Mouse (Mus musculus): Measurements from ENCODE around the gene Il6st. TPM values are rescaled to one million over a fixed set of nuclear protein-coding genes. Genes with fewer than 3 reads are reported as not detected.
A peak's percentile ranks its signal among the peaks of the same experiment; 100 is the strongest.

The Il6st gene
- total and polyA plus RNA-seq, 2 experiments from 2014 or later = 20.5 to 36.1 TPM

GRCm38 (mm10) chr13:112514546-112514945, 50.7 kb downstream of the Il6st start:
- Histone ChIP-seq H3K9me3 (ENCODE audit: low read length) (no peaks in the 10 kb centered on the region), H3K36me3 (ENCODE audit: insufficient read depth, low read length) (no peaks in the 10 kb centered on the region), H3K4me3 (ENCODE audit: low read depth, low read length) (no peak overlapping the region), H3K9ac (replicated peaks; ENCODE audit: low read length, poor library complexity, severe bottlenecking) (no peak overlapping the region), H3K4me1 (ENCODE audit: insufficient read depth, low read length) (no peaks in the 10 kb centered on the region), H3K27ac (ENCODE audit: low read depth, low read length) (no peak overlapping the region), H3K27me3 (ENCODE audit: insufficient read depth, low read length) (no peaks in the 10 kb centered on the region), H3K4me2 (ENCODE audit: low read depth, low read length, poor library complexity, severe bottlenecking) (no peak overlapping the region)
- no peak for ATAC-seq (ENCODE audit: low FRiP score)
- DNase-seq (ENCODE audit: low spot score) = no peak
- TF ChIP-seq CTCF (IDR thresholded peaks at IDR 0.05) = no peak
- 80% methylated on average over 1 of the region's 1 CpGs for WGBS

DNA sequence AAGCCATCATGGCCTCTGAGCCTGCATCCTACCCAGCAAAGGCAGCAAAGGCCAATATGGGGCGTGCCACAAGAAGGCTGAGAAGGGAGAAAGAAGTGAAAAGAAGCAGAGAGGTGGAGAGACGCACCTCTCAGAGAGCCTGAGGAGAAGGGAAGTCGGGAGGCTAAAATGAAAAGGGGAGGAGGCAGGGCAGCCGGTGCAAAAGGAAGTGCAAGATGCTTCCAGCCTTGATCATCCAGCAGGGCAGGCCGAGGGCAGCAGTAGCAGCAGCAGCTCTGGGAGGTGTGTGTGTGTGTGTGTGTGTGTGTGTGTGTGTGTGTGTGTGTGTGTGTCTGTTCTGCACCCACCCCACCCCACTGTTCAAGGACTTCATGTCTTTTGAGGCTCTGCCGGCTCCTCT, 58.4 kb downstream of the Il6st start:
- H3K4me3 ChIP-seq (ENCODE audit: low read depth, low read length) = no peak overlapping the region
- no peak for DNase-seq (ENCODE audit: low spot score)
- no peaks in the 10 kb centered on the region for H3K4me1 ChIP-seq (ENCODE audit: insufficient read depth, low read length)
- no peak overlapping the region for H3K9ac ChIP-seq (replicated peaks; ENCODE audit: low read length, poor library complexity, severe bottlenecking)
- no peaks in the 10 kb centered on the region for H3K27me3 ChIP-seq (ENCODE audit: insufficient read depth, low read length)
- no peak overlapping the region for H3K27ac ChIP-seq (ENCODE audit: low read depth, low read length)
- no peaks in the 10 kb centered on the region for H3K36me3 ChIP-seq (ENCODE audit: insufficient read depth, low read length)
- ATAC-seq (ENCODE audit: low FRiP score) = no peak
- 58% methylated on average over 6 of the region's 6 CpGs for WGBS
- H3K4me2 ChIP-seq (ENCODE audit: low read depth, low read length, poor library complexity, severe bottlenecking) = no peak overlapping the region
- TF ChIP-seq CTCF (IDR thresholded peaks at IDR 0.05) = no peak
- H3K9me3 ChIP-seq (ENCODE audit: low read length) = no peaks in the 10 kb centered on the region

DNA sequence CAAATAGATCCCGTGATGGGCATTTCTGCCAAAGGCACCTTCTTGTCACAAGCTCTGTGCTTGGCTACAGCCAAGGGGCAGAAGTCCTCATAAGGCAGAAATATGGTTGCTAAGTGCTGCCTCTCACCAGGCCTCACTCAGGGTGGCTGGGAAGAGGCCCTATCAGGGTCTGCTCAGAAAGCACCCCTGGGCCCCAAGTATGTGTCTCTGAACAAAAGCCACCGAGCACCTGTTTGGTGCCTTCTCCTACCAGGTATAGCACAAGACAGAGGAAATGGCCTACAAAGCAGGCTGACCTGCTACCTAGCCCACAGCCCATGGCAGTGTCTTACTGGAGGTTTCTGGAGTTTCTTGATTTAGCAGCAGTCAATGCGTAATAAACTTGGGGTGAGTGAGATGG, 59.0 kb downstream of the Il6st start:
- no peak for TF ChIP-seq CTCF (IDR thresholded peaks at IDR 0.05)
- Histone ChIP-seq H3K4me2 (ENCODE audit: low read depth, low read length, poor library complexity, severe bottlenecking) (no peak overlapping the region), H3K4me3 (ENCODE audit: low read depth, low read length) (no peak overlapping the region), H3K36me3 (ENCODE audit: insufficient read depth, low read length) (no peaks in the 10 kb centered on the region), H3K9ac (replicated peaks; ENCODE audit: low read length, poor library complexity, severe bottlenecking) (no peak overlapping the region), H3K27me3 (ENCODE audit: insufficient read depth, low read length) (no peaks in the 10 kb centered on the region), H3K4me1 (ENCODE audit: insufficient read depth, low read length) (no peaks in the 10 kb centered on the region), H3K9me3 (ENCODE audit: low read length) (no peaks in the 10 kb centered on the region), H3K27ac (ENCODE audit: low read depth, low read length) (no peak overlapping the region)
- ATAC-seq (ENCODE audit: low FRiP score) (no peak), DNase-seq (ENCODE audit: low spot score) (no peak)
- WGBS = 81% methylated on average over 3 of the region's 3 CpGs

- H3K27ac ChIP-seq (ENCODE audit: low read depth, low read length) = no peak overlapping the region
- no peak for ATAC-seq (ENCODE audit: low FRiP score)
- H3K9me3 ChIP-seq (ENCODE audit: low read length) = no peaks in the 10 kb centered on the region
- no peak for TF ChIP-seq CTCF (IDR thresholded peaks at IDR 0.05)
- 94% methylated on average over 10 of the region's 10 CpGs for WGBS
- no peak overlapping the region for H3K9ac ChIP-seq (replicated peaks; ENCODE audit: low read length, poor library complexity, severe bottlenecking)
- H3K36me3 ChIP-seq (ENCODE audit: insufficient read depth, low read length) = no peaks in the 10 kb centered on the region
- H3K27me3 ChIP-seq (ENCODE audit: insufficient read depth, low read length) = no peaks in the 10 kb centered on the region
- H3K4me3 ChIP-seq (ENCODE audit: low read depth, low read length) = no peak overlapping the region
- DNase-seq (ENCODE audit: low spot score) = no peak
- H3K4me2 ChIP-seq (ENCODE audit: low read depth, low read length, poor library complexity, severe bottlenecking) = no peak overlapping the region
- H3K4me1 ChIP-seq (ENCODE audit: insufficient read depth, low read length) = no peaks in the 10 kb centered on the region
Observed at GRCm38 (mm10) chr13:112523346-112523970, 59.6 kb downstream of the Il6st start.

DNA sequence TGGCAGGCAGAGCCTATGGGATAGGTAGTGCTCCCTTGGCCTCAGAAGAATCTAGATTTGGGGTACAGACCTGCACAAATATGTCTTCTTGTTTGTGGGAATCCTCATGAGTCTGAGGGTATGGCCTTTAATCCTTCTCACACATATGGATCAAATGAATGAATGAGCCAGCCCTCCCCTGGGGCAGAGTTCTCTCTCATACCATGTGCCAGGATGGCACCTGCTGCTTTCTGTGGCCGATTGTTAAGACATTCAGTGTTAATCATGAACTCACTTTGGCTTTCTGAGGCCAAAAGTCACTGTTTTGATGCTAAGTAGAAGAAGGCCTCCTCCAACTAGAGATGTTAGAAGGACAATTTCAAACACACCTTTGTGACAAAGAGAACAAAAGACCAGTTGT, 63.3 kb downstream of the Il6st start:
- Histone ChIP-seq H3K4me3 (ENCODE audit: low read depth, low read length) (no peak overlapping the region), H3K9ac (replicated peaks; ENCODE audit: low read length, poor library complexity, severe bottlenecking) (no peak overlapping the region), H3K27me3 (ENCODE audit: insufficient read depth, low read length) (no peaks in the 10 kb centered on the region), H3K36me3 (ENCODE audit: insufficient read depth, low read length) (no peaks in the 10 kb centered on the region), H3K4me2 (ENCODE audit: low read depth, low read length, poor library complexity, severe bottlenecking) (no peak overlapping the region), H3K27ac (ENCODE audit: low read depth, low read length) (no peak overlapping the region), H3K9me3 (ENCODE audit: low read length) (no peaks in the 10 kb centered on the region), H3K4me1 (ENCODE audit: insufficient read depth, low read length) (no peaks in the 10 kb centered on the region)
- ATAC-seq (ENCODE audit: low FRiP score) (no peak), DNase-seq (ENCODE audit: low spot score) (no peak)
- no peak for TF ChIP-seq CTCF (IDR thresholded peaks at IDR 0.05)
- 68% methylated on average over 1 of the region's 1 CpGs for WGBS

- ATAC-seq (ENCODE audit: low FRiP score) (no peak), DNase-seq (ENCODE audit: low spot score) (peak; percentile 80)
- Histone ChIP-seq H3K4me2 (ENCODE audit: low read depth, low read length, poor library complexity, severe bottlenecking) (no peak overlapping the region), H3K27ac (ENCODE audit: low read depth, low read length) (no peak overlapping the region), H3K27me3 (ENCODE audit: insufficient read depth, low read length) (no peaks in the 10 kb centered on the region), H3K4me1 (ENCODE audit: insufficient read depth, low read length) (no peaks in the 10 kb centered on the region), H3K4me3 (ENCODE audit: low read depth, low read length) (no peak overlapping the region), H3K9me3 (ENCODE audit: low read length) (no peaks in the 10 kb centered on the region), H3K9ac (replicated peaks; ENCODE audit: low read length, poor library complexity, severe bottlenecking) (no peak overlapping the region), H3K36me3 (ENCODE audit: insufficient read depth, low read length) (no peaks in the 10 kb centered on the region)
- TF ChIP-seq CTCF (IDR thresholded peaks at IDR 0.05) = peak; percentile 92
- 30% methylated on average over 3 of the region's 3 CpGs for WGBS
Observed at GRCm38 (mm10) chr13:112529893-112530292, 66.0 kb downstream of the Il6st start.

Data from midbrain, postnatal 0 days (tissue).